Mouse (Mus musculus) right cerebral cortex, adult 2 months (tissue): Measurements from ENCODE around the gene Chrdl2.
A peak's percentile ranks its signal among the peaks of the same experiment; 100 is the strongest.

Experiments used
- DNase-seq, 2 experiments: peaks; one replicate each; pipeline ENCODE4 v3.0.0; 2021 to 2022; ENCODE audit warnings: low spot score in 2 of 2

Gene Chrdl2

GRCm38 (mm10) chr7:99982256-99983242, 23.4 kb upstream of the Chrdl2 start:
- peak; percentile 59 to 65 for DNase-seq

- DNase-seq: peak; percentile 70 to 85
These were observed 17.2 kb upstream of the Chrdl2 start for GRCm38 (mm10) chr7:99988725-99989124.

GRCm38 (mm10) chr7:99989844-99990760, 15.9 kb upstream of the Chrdl2 start:
- DNase-seq: peak in 1 of 2 experiments; percentile 38

- DNase-seq: no peak
These were observed 14.8 kb upstream of the Chrdl2 start for GRCm38 (mm10) chr7:99990990-99991707.

GRCm38 (mm10) chr7:99993159-99993558, 12.8 kb upstream of the Chrdl2 start:
- DNase-seq: no peak

GRCm38 (mm10) chr7:99995186-99995585, 10.8 kb upstream of the Chrdl2 start:
- DNase-seq: no peak

GRCm38 (mm10) chr7:99998668-99999067, 7.3 kb upstream of the Chrdl2 start:
- DNase-seq: no peak

GRCm38 (mm10) chr7:100003781-100004180, 2.2 kb upstream of the Chrdl2 start:
- DNase-seq: peak; percentile 20 to 22

GRCm38 (mm10) chr7:100006411-100006810, 439 bp downstream of the Chrdl2 start:
- no peak for DNase-seq

GRCm38 (mm10) chr7:100008765-100009164, 2.8 kb downstream of the Chrdl2 start:
- DNase-seq: no peak

GRCm38 (mm10) chr7:100009640-100010039, 3.7 kb downstream of the Chrdl2 start:
- DNase-seq: peak; percentile 67 to 80

- DNase-seq: no peak
These were observed 4.7 kb downstream of the Chrdl2 start for GRCm38 (mm10) chr7:100010711-100011110.

GRCm38 (mm10) chr7:100012085-100012484, 6.1 kb downstream of the Chrdl2 start:
- no peak for DNase-seq

- no peak for DNase-seq
These were observed 6.5 kb downstream of the Chrdl2 start for GRCm38 (mm10) chr7:100012515-100012914.

- DNase-seq: no peak
These were observed 8.2 kb downstream of the Chrdl2 start for GRCm38 (mm10) chr7:100014123-100014600.

GRCm38 (mm10) chr7:100017056-100017455, 11.1 kb downstream of the Chrdl2 start:
- DNase-seq: peak; percentile 10 to 11

GRCm38 (mm10) chr7:100027353-100027752, 21.4 kb downstream of the Chrdl2 start:
- DNase-seq: no peak

- no peak for DNase-seq
These were observed 23.3 kb downstream of the Chrdl2 start for GRCm38 (mm10) chr7:100029307-100029706.

GRCm38 (mm10) chr7:100030996-100031749, 25.2 kb downstream of the Chrdl2 start:
- DNase-seq: no peak

GRCm38 (mm10) chr7:100033672-100034071, 27.7 kb downstream of the Chrdl2 start:
- DNase-seq: no peak
